In the genomic region with DNA sequence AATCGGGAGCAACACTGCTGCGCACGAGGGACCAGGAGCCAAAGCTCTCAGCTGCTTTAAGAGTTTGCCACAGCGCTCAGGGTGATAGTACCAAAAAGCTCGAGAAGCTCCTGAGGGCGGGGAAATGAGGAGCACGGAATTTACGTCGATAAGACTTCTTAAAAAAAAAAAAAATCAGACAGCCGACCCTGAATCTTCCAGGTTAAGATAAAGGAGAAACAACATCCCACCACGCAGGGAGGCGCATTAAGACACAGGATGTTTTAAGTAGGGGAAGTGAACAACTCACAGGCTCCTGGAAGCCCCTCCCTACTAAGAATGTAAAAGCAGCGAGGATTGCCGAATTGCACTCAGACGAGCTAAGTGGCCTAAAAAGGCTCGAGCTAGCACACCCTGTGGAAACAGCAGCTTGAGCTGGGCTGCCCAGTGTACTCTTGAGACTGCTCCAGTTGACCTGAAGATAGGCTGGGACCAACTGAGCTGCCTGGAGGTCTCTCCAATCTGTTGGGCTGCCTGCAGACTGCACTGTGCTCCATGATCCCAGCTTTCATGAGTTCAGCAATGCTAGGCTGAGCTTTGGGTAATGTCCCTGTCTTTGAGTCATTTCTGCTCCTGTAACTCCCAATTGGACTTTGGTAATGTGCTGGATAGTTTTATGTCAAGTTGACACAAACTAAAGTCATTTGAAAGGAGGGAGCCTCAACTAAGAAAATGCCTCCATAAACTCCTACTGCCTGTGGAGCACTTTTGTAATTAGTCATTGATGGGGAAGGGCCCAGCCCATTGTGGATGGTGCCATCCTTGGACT, we compare ENCODE assay signal across 8 mouse cellular contexts. TPM values are rescaled to one million over a fixed set of nuclear protein-coding genes. Genes with fewer than 3 reads are reported as not detected.
DNase-seq lines count a peak whose midpoint lies in the region; ATAC-seq lines count a peak whose summit lies in the region.

No protein-coding gene starts in this region.

- no peak for ATAC-seq in heart, embryonic 13.5 days (ENCODE audit: extremely low read depth, insufficient number of reproducible peaks, low FRiP score, low TSS enrichment)
- no peak for ATAC-seq in limb, embryonic 15.5 days (ENCODE audit: insufficient number of reproducible peaks, low FRiP score, low TSS enrichment, low read depth)
- ATAC-seq in midbrain, embryonic 16.5 days, result no peak

- peak overlapping the region; percentile 96 for H3K27ac ChIP-seq in heart, embryonic 13.5 days (replicated peaks)
- peak overlapping the region; percentile 95 for H3K27ac ChIP-seq in limb, embryonic 15.5 days
- H3K27ac ChIP-seq in midbrain, embryonic 16.5 days (ENCODE audit: low read length), result 0 out of 2 replicates have a peak overlapping the region, but pooled peaks have one; percentile 47

- H3K4me3 ChIP-seq in heart, embryonic 13.5 days, result peak overlapping the region; percentile 82
- H3K4me3 ChIP-seq in limb, embryonic 15.5 days, result peak overlapping the region; percentile 81
- H3K4me3 ChIP-seq in midbrain, embryonic 16.5 days (ENCODE audit: low read depth, low read length), result peak overlapping the region; percentile 50

- H3K4me1 ChIP-seq in heart, embryonic 13.5 days, result peaks cover 47% of the 10 kb centered on the region
- H3K4me1 ChIP-seq in limb, embryonic 15.5 days, result peaks cover 16% of the 10 kb centered on the region
- H3K4me1 ChIP-seq in midbrain, embryonic 16.5 days (ENCODE audit: control insufficient read depth, insufficient read depth, low read length), result peaks cover 12% of the 10 kb centered on the region

- no peaks in the 10 kb centered on the region for H3K9me3 ChIP-seq in heart, embryonic 13.5 days
- no peaks in the 10 kb centered on the region for H3K9me3 ChIP-seq in limb, embryonic 15.5 days
- no peaks in the 10 kb centered on the region for H3K9me3 ChIP-seq in midbrain, embryonic 16.5 days (replicated peaks; ENCODE audit: control insufficient read depth, low read length, poor library complexity, severe bottlenecking)

- peak overlapping the region; percentile 89 for H3K9ac ChIP-seq in heart, embryonic 13.5 days
- H3K9ac ChIP-seq in limb, embryonic 15.5 days, result peak overlapping the region; percentile 76
- peak overlapping the region; percentile 64 for H3K9ac ChIP-seq in midbrain, embryonic 16.5 days (ENCODE audit: low read depth, low read length)

- H3K27me3 ChIP-seq in heart, embryonic 13.5 days (replicated peaks), result no peaks in the 10 kb centered on the region
- H3K27me3 ChIP-seq in limb, embryonic 15.5 days, result no peaks in the 10 kb centered on the region
- H3K27me3 ChIP-seq in midbrain, embryonic 16.5 days (ENCODE audit: control insufficient read depth, insufficient read depth, low read depth, low read length), result 0 out of 2 replicates have a peak, but pooled peaks cover 3% of the 10 kb centered on the region

- H3K36me3 ChIP-seq in heart, embryonic 13.5 days, result peaks cover 50% of the 10 kb centered on the region
- peaks cover 36% of the 10 kb centered on the region for H3K36me3 ChIP-seq in limb, embryonic 15.5 days
- peaks cover 9% of the 10 kb centered on the region for H3K36me3 ChIP-seq in midbrain, embryonic 16.5 days (ENCODE audit: control insufficient read depth, insufficient read depth, low read length)

- H3K4me2 ChIP-seq in heart, embryonic 13.5 days, result peak overlapping the region; percentile 85
- H3K4me2 ChIP-seq in limb, embryonic 15.5 days, result peak overlapping the region; percentile 88
- H3K4me2 ChIP-seq in midbrain, embryonic 16.5 days (ENCODE audit: low read length), result peak overlapping the region; percentile 75

- WGBS in heart, embryonic 13.5 days, result 0% methylated on average over 16 of the region's 16 CpGs
- under 1% methylated on average over 16 of the region's 16 CpGs for WGBS in limb, embryonic 15.5 days
- 1% methylated on average over 16 of the region's 16 CpGs for WGBS in midbrain, embryonic 16.5 days

- DNase-seq in embryo, embryonic 10.5 days (ENCODE audit: low spot score), result peak; percentile 51
- DNase-seq in embryo, embryonic 11 days, result no peak
- peak; percentile 35 for DNase-seq in MN1 (ENCODE audit: low spot score)
- DNase-seq in urinary bladder, postnatal 25 days (ENCODE audit: low spot score), result no peak
- no peak for DNase-seq in cerebellum, adult 18-20 months

RNA-seq across cellular contexts. Expression of a gene that starts 0.6 kb away (rescaled TPM):
- polyA plus RNA-seq in heart, embryonic 13.5 days (2015; fragmentation: Nextera tagmentation; extraction: Ambion mirVana), result 23.1 and 24.6 TPM in 2 replicates
- 27.6 and 29.1 TPM in 2 replicates for polyA plus RNA-seq in limb, embryonic 15.5 days (2015; fragmentation: Nextera tagmentation; extraction: Ambion mirVana)
- polyA plus RNA-seq in midbrain, embryonic 16.5 days (2015; fragmentation: Nextera tagmentation; extraction: Ambion mirVana), result 12.5 and 12.7 TPM in 2 replicates

RNA-seq across cellular contexts. Expression of a gene that starts 9.5 kb away (rescaled TPM):
- 14.0 and 14.9 TPM in 2 replicates for polyA plus RNA-seq in heart, embryonic 13.5 days (2015; fragmentation: Nextera tagmentation; extraction: Ambion mirVana)
- polyA plus RNA-seq in limb, embryonic 15.5 days (2015; fragmentation: Nextera tagmentation; extraction: Ambion mirVana), result 17.5 and 18.0 TPM in 2 replicates
- polyA plus RNA-seq in midbrain, embryonic 16.5 days (2015; fragmentation: Nextera tagmentation; extraction: Ambion mirVana), result 34.7 and 37.5 TPM in 2 replicates

RNA-seq across cellular contexts. Expression of a gene that starts 9.6 kb away (rescaled TPM):
- 79.2 and 86.8 TPM in 2 replicates for polyA plus RNA-seq in heart, embryonic 13.5 days (2015; fragmentation: Nextera tagmentation; extraction: Ambion mirVana)
- polyA plus RNA-seq in limb, embryonic 15.5 days (2015; fragmentation: Nextera tagmentation; extraction: Ambion mirVana), result 88.2 and 90.9 TPM in 2 replicates
- polyA plus RNA-seq in midbrain, embryonic 16.5 days (2015; fragmentation: Nextera tagmentation; extraction: Ambion mirVana), result 75.6 and 77.0 TPM in 2 replicates

RNA-seq across cellular contexts. Expression of a gene that starts 14.8 kb away (rescaled TPM):
- 36.4 and 37.2 TPM in 2 replicates for polyA plus RNA-seq in heart, embryonic 13.5 days (2015; fragmentation: Nextera tagmentation; extraction: Ambion mirVana)
- 24.0 and 24.7 TPM in 2 replicates for polyA plus RNA-seq in limb, embryonic 15.5 days (2015; fragmentation: Nextera tagmentation; extraction: Ambion mirVana)
- polyA plus RNA-seq in midbrain, embryonic 16.5 days (2015; fragmentation: Nextera tagmentation; extraction: Ambion mirVana), result 42.5 and 50.8 TPM in 2 replicates

RNA-seq across cellular contexts. Expression of a gene that starts 49.1 kb away (rescaled TPM):
- 111 and 113 TPM in 2 replicates for polyA plus RNA-seq in heart, embryonic 13.5 days (2015; fragmentation: Nextera tagmentation; extraction: Ambion mirVana)
- 140 and 146 TPM in 2 replicates for polyA plus RNA-seq in limb, embryonic 15.5 days (2015; fragmentation: Nextera tagmentation; extraction: Ambion mirVana)
- polyA plus RNA-seq in midbrain, embryonic 16.5 days (2015; fragmentation: Nextera tagmentation; extraction: Ambion mirVana), result 103 and 106 TPM in 2 replicates

Comparison
In these comparisons a context has a peak if more than half of its experiments do, and no peak if none do; other contexts are left out.
1. DNase-seq: peak in embryo, embryonic 10.5 days (single experiment) and MN1 (single experiment); none in embryo, embryonic 11 days (single experiment), urinary bladder, postnatal 25 days (single experiment) and cerebellum, adult 18-20 months (0 of 2).
2. Peak in every context shown above with its lines, with median percentiles within 50 percentile points of each other: H3K27ac ChIP-seq, H3K4me2 ChIP-seq, H3K4me3 ChIP-seq and H3K9ac ChIP-seq.